Mouse (Mus musculus) c-Kit-negative CD71-positive TER-119-positive erythroid progenitor cells, embryonic 14.5 days (primary cell): ENCODE data around the gene 1190002N15Rik.

Source experiments
- DNase-seq: peaks from one replicate; pipeline ENCODE4 v3.0.0-alpha.2; 2013; ENCODE audit warnings: low read depth, low spot score

1190002N15Rik gene

GRCm38 (mm10) chr9:94537970-94538822 lies at the start of gene 1190002N15Rik:
Gene 1190002N15Rik, minus strand, starts transcription at chr9:94538081.
- DNase-seq, result peak; percentile 90

GRCm38 (mm10) chr9:94582309-94582708 lies 44.4 kb upstream of the 1190002N15Rik start:
- no peak for DNase-seq

GRCm38 (mm10) chr9:94581661-94582060 lies 43.8 kb upstream of the 1190002N15Rik start:
- DNase-seq, result no peak

GRCm38 (mm10) chr9:94580071-94580737 lies 42.3 kb upstream of the 1190002N15Rik start:
- no peak for DNase-seq

GRCm38 (mm10) chr9:94571802-94572201 lies 33.9 kb upstream of the 1190002N15Rik start:
- no peak for DNase-seq

- DNase-seq, result no peak
These were observed 30.5 kb upstream of the 1190002N15Rik start for GRCm38 (mm10) chr9:94568386-94568785.

GRCm38 (mm10) chr9:94567722-94568314 lies 29.9 kb upstream of the 1190002N15Rik start:
- no peak for DNase-seq

- DNase-seq, result no peak
These were observed 19.1 kb upstream of the 1190002N15Rik start for GRCm38 (mm10) chr9:94556776-94557514.

- DNase-seq, result no peak
These were observed 18.4 kb upstream of the 1190002N15Rik start for GRCm38 (mm10) chr9:94556249-94556648.

GRCm38 (mm10) chr9:94550493-94551095 lies 12.7 kb upstream of the 1190002N15Rik start:
- no peak for DNase-seq

GRCm38 (mm10) chr9:94543881-94544280 lies 6.0 kb upstream of the 1190002N15Rik start:
- DNase-seq, result no peak

- DNase-seq, result peak; percentile 66
These were observed 2.6 kb upstream of the 1190002N15Rik start for GRCm38 (mm10) chr9:94540343-94541095.

GRCm38 (mm10) chr9:94539346-94539865 lies 1.5 kb upstream of the 1190002N15Rik start:
- no peak for DNase-seq

GRCm38 (mm10) chr9:94538823-94539143 lies 902 bp upstream of the 1190002N15Rik start:
- no peak for DNase-seq

GRCm38 (mm10) chr9:94537051-94537917 lies 597 bp downstream of the 1190002N15Rik start:
- DNase-seq, result peak; percentile 52

GRCm38 (mm10) chr9:94536261-94536905 lies 1.5 kb downstream of the 1190002N15Rik start:
- no peak for DNase-seq

GRCm38 (mm10) chr9:94534795-94535194 lies 3.1 kb downstream of the 1190002N15Rik start:
- no peak for DNase-seq

GRCm38 (mm10) chr9:94534226-94534625 lies 3.7 kb downstream of the 1190002N15Rik start:
- no peak for DNase-seq

GRCm38 (mm10) chr9:94533641-94534040 lies 4.2 kb downstream of the 1190002N15Rik start:
- DNase-seq, result no peak
